Mouse (Mus musculus) liver, embryonic 15.5 days (tissue): ENCODE data around the gene Zfp36l2. TPM values are rescaled to one million over a fixed set of nuclear protein-coding genes. Genes with fewer than 3 reads are reported as not detected.
A peak's percentile ranks its signal among the peaks of the same experiment; 100 is the strongest.

Experiments
- ATAC-seq: fragments of 200-750 bp; cut with Nextera tagmentation; 2 replicates; pipeline ENCODE4 v1.8.0; 2017; ENCODE audit warnings: moderate number of reproducible peaks, mild to moderate bottlenecking, moderate library complexity; ENCODE audit not compliant: insufficient read depth
- H3K27ac ChIP-seq: fragments of 300-500 bp; sonication (generic); replicated peaks from 2 replicates; pipeline ENCODE4 v1.5.1; 2015; ENCODE audit warnings: mild to moderate bottlenecking, inconsistent platforms
- H3K27me3 ChIP-seq: fragments of 300-500 bp; sonication (generic); 2 replicates; pipeline ENCODE4 v1.6.1; 2015; ENCODE audit warnings: mild to moderate bottlenecking, inconsistent platforms
- H3K36me3 ChIP-seq: fragments of 300-500 bp; sonication (generic); replicated peaks from 2 replicates; pipeline ENCODE4 v1.6.1; 2015; ENCODE audit warnings: moderate library complexity, mild to moderate bottlenecking, inconsistent platforms
- H3K4me1 ChIP-seq: fragments of 300-500 bp; sonication (generic); replicated peaks from 2 replicates; pipeline ENCODE4 v1.6.1; 2015; ENCODE audit warnings: inconsistent platforms
- H3K4me2 ChIP-seq: fragments of 300-500 bp; sonication (generic); 2 replicates; pipeline ENCODE4 v1.6.1; 2015; ENCODE audit warnings: moderate library complexity, mild to moderate bottlenecking, inconsistent platforms
- H3K4me3 ChIP-seq: fragments of 300-500 bp; sonication (generic); replicated peaks from 2 replicates; pipeline ENCODE4 v1.5.1; 2015; ENCODE audit warnings: mild to moderate bottlenecking, inconsistent platforms
- H3K9ac ChIP-seq: fragments of 300-500 bp; sonication (generic); 2 replicates; pipeline ENCODE4 v1.6.1; 2015; ENCODE audit warnings: moderate library complexity, mild to moderate bottlenecking, inconsistent platforms
- H3K9me3 ChIP-seq: fragments of 300-500 bp; sonication (generic); replicated peaks from 2 replicates; pipeline ENCODE4 v1.6.1; 2016; ENCODE audit warnings: inconsistent platforms
- WGBS: fragments of 180-500 bp; shearing (Covaris S2); methylation state at CpG from one replicate; pipeline ENCODE4 v1.1.7; 2015; ENCODE audit warnings: mixed read lengths; ENCODE audit not compliant: insufficient replicate concordance; 5-methylcytosine and 5-hydroxymethylcytosine counted together
- polyA plus RNA-seq: library from polyadenylated mRNA; unstranded; fragments of >200 nt; fragmentation: Nextera tagmentation; extraction: Ambion mirVana; gene quantifications from 2 replicates; pipeline ENCODE4 v1.2.1, GENCODE M21; 2015

Gene Zfp36l2
- polyA plus RNA-seq, 1 experiment from 2014 or later: 7.4 TPM

DNA sequence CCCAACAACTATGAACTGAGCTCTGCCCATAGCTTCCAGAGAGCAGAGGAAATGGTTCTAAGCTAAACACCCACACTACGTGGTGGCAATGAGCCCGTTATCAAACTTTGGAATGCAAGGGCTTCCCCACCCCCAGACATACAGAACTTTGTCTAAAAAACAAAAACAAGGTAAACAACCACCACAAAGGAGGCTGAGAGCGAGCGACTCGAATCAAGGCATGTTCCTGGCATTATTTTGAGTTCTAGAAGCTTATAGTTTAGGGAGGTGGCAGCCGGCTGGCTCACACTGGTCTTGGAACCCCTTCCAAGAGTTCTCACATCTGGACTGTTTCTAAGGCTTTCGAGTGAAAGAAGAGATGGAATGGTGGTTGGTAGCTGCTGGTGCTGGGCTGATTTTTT lies 2.7 kb downstream of the Zfp36l2 start:
- H3K9me3 ChIP-seq: no peaks in the 10 kb centered on the region
- H3K4me3 ChIP-seq: peak overlapping the region; percentile 85
- peak overlapping the region; percentile 91 for H3K27ac ChIP-seq
- H3K27me3 ChIP-seq: no peaks in the 10 kb centered on the region
- H3K9ac ChIP-seq: peak overlapping the region; percentile 92
- no peak for ATAC-seq
- H3K4me1 ChIP-seq: peaks cover 68% of the 10 kb centered on the region
- WGBS: 0% methylated on average over 7 of the region's 7 CpGs
- peaks cover 13% of the 10 kb centered on the region for H3K36me3 ChIP-seq
- H3K4me2 ChIP-seq: peak overlapping the region; percentile 98

DNA sequence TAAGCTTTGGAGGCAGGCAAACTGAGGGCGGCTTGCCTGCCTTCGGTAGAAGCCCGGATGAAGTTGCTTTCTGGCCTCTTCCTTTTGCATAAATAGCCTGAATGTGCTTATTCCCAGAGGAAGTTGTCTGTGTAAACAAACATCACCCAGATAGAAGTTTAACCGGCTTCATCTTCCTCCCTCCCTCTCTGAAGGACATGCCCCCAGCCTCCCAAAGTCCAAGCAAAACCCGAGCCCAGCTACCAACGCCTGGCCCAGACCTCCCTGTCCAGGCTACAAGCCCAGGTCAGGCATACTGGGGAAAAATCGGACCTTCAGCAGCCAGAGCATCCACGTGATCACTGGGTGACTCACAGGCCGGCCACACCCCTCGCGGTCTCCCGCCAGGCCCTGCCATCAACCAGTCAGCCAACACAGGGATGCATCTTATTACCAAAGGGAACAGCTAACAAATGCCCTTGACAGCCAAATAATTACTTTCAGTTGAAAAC lies 4.4 kb downstream of the Zfp36l2 start:
- peak overlapping the region; percentile 79 for H3K4me2 ChIP-seq
- H3K4me1 ChIP-seq: peaks cover 66% of the 10 kb centered on the region
- ATAC-seq: peak; percentile 26
- H3K36me3 ChIP-seq: peaks cover 13% of the 10 kb centered on the region
- H3K4me3 ChIP-seq: peak overlapping the region; percentile 45
- H3K27ac ChIP-seq: peak overlapping the region; percentile 91
- under 1% methylated on average over 12 of the region's 12 CpGs for WGBS
- no peaks in the 10 kb centered on the region for H3K9me3 ChIP-seq
- H3K27me3 ChIP-seq: no peaks in the 10 kb centered on the region
- peak overlapping the region; percentile 63 for H3K9ac ChIP-seq

DNA sequence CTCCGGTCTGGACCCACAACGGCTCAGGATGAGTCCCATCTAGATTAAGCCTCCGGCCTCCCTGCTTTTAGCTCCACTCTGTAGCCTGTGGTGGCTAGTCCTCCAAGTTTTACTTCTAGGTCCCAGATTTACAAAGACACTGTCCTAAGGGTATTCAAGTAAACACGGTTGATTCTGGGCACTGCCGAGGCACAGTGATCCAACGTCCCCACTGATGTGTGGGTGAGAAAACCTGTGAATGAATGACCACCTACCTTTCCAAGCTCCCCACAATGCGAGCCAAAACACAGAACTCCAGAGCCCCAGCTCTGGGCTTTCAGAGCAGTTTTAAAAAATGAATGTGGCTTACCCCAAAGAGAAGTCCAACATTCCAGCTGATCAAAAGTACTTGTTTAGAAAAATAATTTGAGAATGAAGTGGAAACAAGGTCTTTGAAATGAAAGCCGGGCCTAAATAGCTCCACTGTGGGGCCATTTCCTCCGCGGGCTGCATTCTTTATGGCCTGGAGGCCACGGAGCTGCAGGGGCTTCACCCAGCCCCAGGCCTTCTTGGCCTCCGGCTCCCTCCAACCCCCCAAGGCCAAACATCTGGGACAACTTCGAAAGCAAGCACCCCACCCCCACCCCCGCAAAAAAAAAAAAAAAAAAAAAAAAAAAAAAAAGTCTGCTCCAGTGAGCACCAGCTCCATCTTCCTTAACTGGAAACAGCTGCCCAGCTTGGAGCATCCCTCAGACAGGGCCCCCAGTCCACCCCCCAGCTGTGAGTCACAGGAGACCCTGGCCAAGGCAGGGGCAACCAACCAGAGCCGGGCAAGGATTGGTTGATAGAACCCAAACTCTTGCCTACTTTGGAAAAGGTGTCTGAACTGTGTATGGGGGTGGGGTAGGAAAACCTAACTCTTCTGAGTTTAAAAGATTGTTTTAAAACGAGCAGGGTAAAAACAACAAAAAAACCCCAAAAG lies 5.2 kb downstream of the Zfp36l2 start:
- Histone ChIP-seq H3K4me3 (peak overlapping the region; percentile 53), H3K27ac (peak overlapping the region; percentile 91), H3K9ac (peak overlapping the region; percentile 63), H3K27me3 (no peaks in the 10 kb centered on the region), H3K4me2 (peak overlapping the region; percentile 79), H3K4me1 (peaks cover 71% of the 10 kb centered on the region), H3K36me3 (peaks cover 13% of the 10 kb centered on the region), H3K9me3 (no peaks in the 10 kb centered on the region)
- WGBS: 9% methylated on average over 16 of the region's 16 CpGs
- no peak for ATAC-seq

DNA sequence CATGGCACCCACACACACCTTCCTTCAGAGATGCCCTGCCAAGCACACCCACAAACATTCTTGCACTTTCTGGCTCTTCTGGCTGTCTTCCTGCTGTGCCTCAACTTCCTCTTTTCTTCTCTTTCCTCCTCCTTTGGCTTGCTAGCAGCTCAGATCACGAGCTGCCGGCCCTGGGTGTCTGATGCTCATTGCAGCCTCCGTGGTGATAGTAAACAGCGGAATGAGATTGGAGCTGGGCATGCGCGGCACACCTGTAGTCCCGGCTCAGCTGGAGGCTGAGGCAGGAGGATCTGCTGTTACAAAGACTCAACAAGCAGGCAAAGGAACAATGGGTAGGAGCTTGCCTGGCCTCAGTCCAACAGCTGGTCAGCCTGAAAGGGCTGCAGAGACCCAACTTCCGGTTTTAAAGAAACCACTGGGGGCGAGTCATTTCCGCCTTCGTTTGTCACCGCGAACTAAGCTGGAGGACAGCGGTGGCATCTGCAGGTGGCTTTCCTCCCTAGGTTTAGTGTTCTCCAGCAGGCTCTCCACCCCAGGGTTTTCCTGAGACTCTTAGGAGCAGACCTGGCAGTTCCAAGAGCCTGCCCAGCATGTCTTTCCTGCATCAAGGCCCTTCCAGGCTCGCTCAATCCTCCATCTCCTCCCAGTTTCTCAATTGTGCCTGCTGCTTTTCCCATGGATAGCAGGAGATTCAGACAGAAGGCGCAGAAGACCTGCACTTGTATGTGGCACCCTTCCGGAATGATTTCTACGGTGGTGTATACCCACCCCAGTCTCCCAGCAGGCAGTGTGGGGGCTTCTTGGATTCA lies 6.0 kb downstream of the Zfp36l2 start:
- peak overlapping the region; percentile 79 for H3K4me2 ChIP-seq
- H3K27me3 ChIP-seq: no peaks in the 10 kb centered on the region
- no peak for ATAC-seq
- 15% methylated on average over 18 of the region's 18 CpGs for WGBS
- H3K27ac ChIP-seq: peak overlapping the region; percentile 91
- peak overlapping the region; percentile 56 for H3K9ac ChIP-seq
- H3K9me3 ChIP-seq: no peaks in the 10 kb centered on the region
- peaks cover 72% of the 10 kb centered on the region for H3K4me1 ChIP-seq
- H3K4me3 ChIP-seq: peak overlapping the region; percentile 53
- peaks cover 12% of the 10 kb centered on the region for H3K36me3 ChIP-seq

DNA sequence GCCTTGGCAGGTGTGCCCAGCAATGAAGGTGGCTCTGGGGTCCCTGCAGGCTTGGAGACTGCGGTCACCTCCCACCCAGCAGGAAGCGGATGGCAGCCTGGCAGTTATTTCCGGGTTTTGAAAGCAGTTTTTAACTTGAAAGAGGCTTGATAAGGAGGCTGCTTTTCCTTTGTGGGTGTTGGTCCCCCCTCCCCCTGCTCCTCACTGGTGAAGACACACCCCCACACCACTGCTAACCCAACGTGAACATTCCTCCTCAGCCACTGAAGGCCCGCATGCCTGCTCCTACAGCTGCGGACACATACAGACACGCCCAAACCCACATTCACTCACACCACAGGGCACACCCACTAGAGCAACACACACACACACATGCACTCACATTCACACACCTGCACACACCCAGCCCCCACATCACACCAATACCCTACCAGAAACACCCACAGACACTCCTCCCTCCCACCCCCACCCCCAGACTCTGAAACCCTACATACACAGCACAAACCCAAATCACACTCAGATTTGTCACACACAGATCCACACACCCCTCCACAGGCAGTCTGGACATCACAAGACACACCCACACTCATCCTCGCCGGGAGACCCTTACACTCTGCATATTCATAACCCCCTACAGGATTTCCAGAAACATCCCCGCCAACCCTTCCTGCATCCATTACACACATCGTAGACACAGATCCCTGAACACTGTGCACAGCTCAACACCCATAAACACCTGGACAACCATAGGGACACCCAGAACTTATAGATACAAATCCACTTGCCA lies 6.8 kb downstream of the Zfp36l2 start:
- H3K9ac ChIP-seq: peak overlapping the region; percentile 56
- H3K36me3 ChIP-seq: peaks cover 4% of the 10 kb centered on the region; the same call in 1 of the 2 replicates
- peak overlapping the region; percentile 91 for H3K27ac ChIP-seq
- ATAC-seq: peak; percentile 10; the same call in 1 of the 2 replicates
- H3K27me3 ChIP-seq: no peaks in the 10 kb centered on the region
- H3K4me1 ChIP-seq: peaks cover 70% of the 10 kb centered on the region
- peak overlapping the region; percentile 79 for H3K4me2 ChIP-seq
- H3K9me3 ChIP-seq: no peaks in the 10 kb centered on the region
- WGBS: 11% methylated on average over 11 of the region's 11 CpGs
- peak overlapping the region; percentile 53 for H3K4me3 ChIP-seq

DNA sequence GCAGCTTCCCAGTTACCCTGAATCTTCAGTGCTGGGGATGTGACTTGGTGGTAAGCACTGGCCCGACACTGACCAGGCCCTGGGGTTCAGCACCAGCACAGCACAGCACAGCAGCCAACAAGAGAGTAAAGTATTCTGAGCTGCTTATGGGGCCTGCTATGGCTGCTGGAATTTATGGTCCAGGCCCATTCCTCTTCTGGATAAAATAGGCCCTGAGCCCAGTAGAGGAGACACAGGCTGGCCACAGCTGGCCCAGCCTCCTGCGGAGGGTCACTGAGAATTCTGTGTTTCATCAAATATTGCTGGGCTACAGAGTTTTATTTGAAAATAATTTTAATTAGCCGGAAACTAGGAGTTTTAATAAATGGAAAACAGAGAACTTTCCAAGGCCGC lies 7.8 kb downstream of the Zfp36l2 start:
- Histone ChIP-seq H3K4me2 (peak overlapping the region; percentile 79), H3K4me3 (no peak overlapping the region), H3K27me3 (no peaks in the 10 kb centered on the region), H3K4me1 (peaks cover 71% of the 10 kb centered on the region), H3K9ac (no peak overlapping the region), H3K27ac (peak overlapping the region; percentile 91; the same call in 1 of the 2 replicates), H3K36me3 (no peaks in the 10 kb centered on the region), H3K9me3 (0 out of 2 replicates have a peak, but pooled peaks cover 3% of the 10 kb centered on the region)
- 66% methylated on average over 4 of the region's 4 CpGs for WGBS
- ATAC-seq: no peak

DNA sequence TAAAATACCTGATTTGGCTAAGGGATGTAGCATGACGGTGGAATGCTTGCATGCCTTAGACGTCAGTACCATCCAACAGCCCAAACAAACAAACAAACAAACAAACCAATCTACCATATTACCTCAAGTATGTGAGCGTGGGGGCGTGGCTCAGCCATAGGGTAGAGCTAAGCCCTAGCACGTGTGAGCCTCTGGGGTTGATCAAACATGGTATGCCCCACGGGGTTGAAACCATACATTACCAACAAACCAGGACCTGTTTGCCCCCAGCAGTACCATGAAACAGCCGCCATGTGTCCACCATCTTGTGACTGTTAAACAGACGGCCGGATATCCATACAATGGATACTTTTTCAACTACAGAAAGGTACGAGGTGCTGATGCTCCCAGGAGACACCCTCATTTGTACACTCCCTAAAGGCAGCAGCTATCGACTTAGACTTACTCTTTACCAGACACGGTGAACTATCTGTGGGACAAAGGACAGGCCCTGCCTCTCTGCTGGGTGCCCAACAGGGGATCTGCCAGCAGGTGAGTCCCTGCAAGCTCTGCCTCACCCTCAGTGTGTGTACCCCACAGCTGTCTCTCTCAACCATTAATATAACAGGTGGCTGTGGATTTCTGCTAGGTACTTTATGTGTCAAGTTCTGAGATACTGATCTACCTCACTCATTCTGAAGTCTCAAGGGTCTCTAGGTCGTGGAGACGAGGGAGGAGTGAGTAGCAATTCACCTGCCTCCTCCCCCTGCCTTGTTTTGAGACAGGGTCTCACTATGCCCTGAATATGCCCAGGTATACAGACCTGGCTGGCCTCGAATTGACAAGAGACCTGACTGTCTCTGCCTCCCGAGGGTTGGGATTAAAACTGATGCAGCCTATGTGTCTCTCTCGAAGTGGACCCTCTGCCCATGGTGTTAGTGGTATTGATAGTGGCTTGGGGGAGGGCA lies 8.4 kb downstream of the Zfp36l2 start:
- H3K9me3 ChIP-seq: 0 out of 2 replicates have a peak, but pooled peaks cover 3% of the 10 kb centered on the region
- H3K4me1 ChIP-seq: peaks cover 71% of the 10 kb centered on the region
- WGBS: 74% methylated on average over 17 of the region's 17 CpGs
- H3K27me3 ChIP-seq: no peaks in the 10 kb centered on the region
- H3K4me3 ChIP-seq: no peak overlapping the region
- H3K36me3 ChIP-seq: no peaks in the 10 kb centered on the region
- H3K27ac ChIP-seq: peak overlapping the region; percentile 91; the same call in 1 of the 2 replicates
- no peak overlapping the region for H3K4me2 ChIP-seq
- no peak for ATAC-seq
- H3K9ac ChIP-seq: no peak overlapping the region

DNA sequence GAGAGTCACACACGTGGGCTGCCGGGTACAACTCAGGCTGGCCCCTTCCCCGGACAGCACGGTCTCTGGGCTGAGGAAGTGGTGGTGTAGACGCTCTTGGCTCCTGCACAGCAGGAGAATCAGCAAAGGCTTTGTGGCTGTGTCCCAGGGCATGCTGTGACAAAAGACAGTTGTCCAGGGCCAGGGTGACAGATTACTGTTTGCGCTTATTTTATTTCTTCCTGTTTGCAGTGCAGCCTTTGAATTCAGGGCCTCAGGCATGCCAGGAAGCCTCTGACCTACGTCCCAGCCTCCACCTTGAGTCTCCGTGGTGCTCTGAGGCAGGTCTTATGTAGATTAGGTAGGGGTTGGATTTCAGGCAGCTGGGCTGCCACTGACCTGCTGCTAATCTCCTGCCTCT lies 10.3 kb downstream of the Zfp36l2 start:
- 0 out of 2 replicates have a peak, but pooled peaks cover 3% of the 10 kb centered on the region for H3K9me3 ChIP-seq
- H3K9ac ChIP-seq: 0 out of 2 replicates have a peak overlapping the region, but pooled peaks have one; percentile 11
- ATAC-seq: no peak
- H3K27me3 ChIP-seq: no peaks in the 10 kb centered on the region
- H3K4me3 ChIP-seq: no peak overlapping the region
- H3K36me3 ChIP-seq: no peaks in the 10 kb centered on the region
- H3K4me2 ChIP-seq: no peak overlapping the region
- peak overlapping the region; percentile 62; the same call in 1 of the 2 replicates for H3K27ac ChIP-seq
- peaks cover 58% of the 10 kb centered on the region for H3K4me1 ChIP-seq
- 23% methylated on average over 8 of the region's 8 CpGs for WGBS

DNA sequence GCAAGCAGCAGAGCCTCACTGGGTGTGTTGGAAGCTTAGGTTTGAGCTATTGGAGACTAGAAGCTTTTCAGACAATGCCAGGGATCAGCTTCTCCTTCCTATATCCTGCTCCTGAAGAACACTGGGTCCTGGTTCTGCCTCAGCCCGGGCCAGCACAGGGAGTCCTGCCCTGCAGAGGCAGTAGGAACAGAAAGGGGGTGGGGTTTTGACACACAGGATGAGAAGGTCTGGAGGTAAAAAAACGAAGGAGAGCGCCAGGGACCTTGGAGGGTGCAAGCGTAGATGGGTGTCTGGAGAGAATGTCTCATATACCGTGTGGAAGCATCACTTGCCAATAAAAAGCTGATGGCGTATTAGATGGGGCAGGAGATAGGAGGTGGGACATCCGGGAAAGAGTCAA lies 11.3 kb downstream of the Zfp36l2 start:
- Histone ChIP-seq H3K27ac (no peak overlapping the region), H3K4me3 (no peak overlapping the region), H3K36me3 (no peaks in the 10 kb centered on the region), H3K9me3 (0 out of 2 replicates have a peak, but pooled peaks cover 3% of the 10 kb centered on the region), H3K4me2 (no peak overlapping the region), H3K27me3 (no peaks in the 10 kb centered on the region), H3K4me1 (peaks cover 48% of the 10 kb centered on the region), H3K9ac (no peak overlapping the region)
- ATAC-seq: no peak
- 78% methylated on average over 7 of the region's 7 CpGs for WGBS
